Mouse (Mus musculus) kidney, postnatal 0 days (tissue): ENCODE measurements around the gene Rps6ka1. TPM values are rescaled to one million over a fixed set of nuclear protein-coding genes. Genes with fewer than 3 reads are reported as not detected.

Experiments used
- ATAC-seq: fragments of 200-750 bp; cut with Nextera tagmentation; replicated peaks from 2 replicates; pipeline ENCODE4 v1.8.0; 2017; ENCODE audit warnings: low read depth, moderate number of reproducible peaks, moderate TSS enrichment, moderate library complexity; ENCODE audit not compliant: low FRiP score
- DNase-seq: peaks from one replicate; pipeline ENCODE4 v3.0.0-alpha.2; 2016; ENCODE audit warnings: low spot score
- H3K27ac ChIP-seq: fragments of 300-500 bp; sonication (generic); 2 replicates; pipeline ENCODE4 v1.5.1; 2014; ENCODE audit warnings: mild to moderate bottlenecking
- H3K27me3 ChIP-seq: fragments of 300-500 bp; sonication (generic); 2 replicates; pipeline ENCODE4 v1.6.1; 2014; ENCODE audit warnings: low read length, mixed read lengths; ENCODE audit not compliant: insufficient read depth
- H3K36me3 ChIP-seq: fragments of 300-500 bp; sonication (generic); 2 replicates; pipeline ENCODE4 v1.6.1; 2014; ENCODE audit warnings: low read length, mixed read lengths; ENCODE audit not compliant: insufficient read depth
- H3K4me1 ChIP-seq: fragments of 300-500 bp; sonication (generic); replicated peaks from 2 replicates; pipeline ENCODE4 v1.6.1; 2014; ENCODE audit warnings: antibody characterized with exemption, low read length, mixed read lengths; ENCODE audit not compliant: insufficient read depth
- H3K4me2 ChIP-seq: fragments of 300-500 bp; sonication (generic); 2 replicates; pipeline ENCODE4 v1.6.1; 2014; ENCODE audit warnings: mild to moderate bottlenecking, low read length, moderate library complexity, mixed read lengths
- H3K4me3 ChIP-seq: fragments of 300-500 bp; sonication (generic); replicated peaks from 2 replicates; pipeline ENCODE4 v1.5.1; 2014; ENCODE audit warnings: low read depth, low read length
- H3K9ac ChIP-seq: fragments of 300-500 bp; sonication (generic); 2 replicates; pipeline ENCODE4 v1.6.1; 2014; ENCODE audit warnings: low read depth, low read length
- H3K9me3 ChIP-seq: fragments of 300-500 bp; sonication (generic); replicated peaks from 2 replicates; pipeline ENCODE4 v1.6.1; 2016; ENCODE audit warnings: low read length, inconsistent platforms, mixed read lengths
- CTCF ChIP-seq: IDR thresholded peaks from 2 replicates; pipeline ENCODE4 v1.5.1; 2016; ENCODE audit warnings: antibody characterized with exemption, low read depth, mild to moderate bottlenecking, moderate library complexity
- WGBS: fragments of 180-500 bp; shearing (Covaris S2); extraction: QIAGEN DNeasy Blood & Tissue Kit; methylation state at CpG from one replicate; pipeline ENCODE4 v1.1.7; 2014; 5-methylcytosine and 5-hydroxymethylcytosine counted together
- polyA plus RNA-seq: library from polyadenylated mRNA; unstranded; fragments of >200 nt; fragmentation: Nextera tagmentation; extraction: Ambion mirVana; gene quantifications from 2 replicates; pipeline ENCODE4 v1.2.1, GENCODE M21; 2015

Gene Rps6ka1
- polyA plus RNA-seq, 1 experiment from 2014 or later, result 29.7 TPM

GRCm38 (mm10) chr4:133885991-133886501 is 1.6 kb downstream of the Rps6ka1 start:
- no peaks in the 10 kb centered on the region for H3K36me3 ChIP-seq
- DNase-seq (no peak), ATAC-seq (peak; percentile 17; the same call in 1 of the 2 replicates)
- peak overlapping the region; percentile 97 for H3K4me2 ChIP-seq
- H3K4me3 ChIP-seq, result peak overlapping the region; percentile 86
- H3K9ac ChIP-seq, result peak overlapping the region; percentile 40
- WGBS, result 9% methylated on average over 10 of the region's 10 CpGs
- no peaks in the 10 kb centered on the region for H3K9me3 ChIP-seq
- peak overlapping the region; percentile 77 for H3K27ac ChIP-seq
- no peaks in the 10 kb centered on the region for H3K27me3 ChIP-seq
- peaks cover 18% of the 10 kb centered on the region; the same call in 1 of the 2 replicates for H3K4me1 ChIP-seq
- no peak for TF ChIP-seq CTCF

GRCm38 (mm10) chr4:133885331-133885730 is 2.3 kb downstream of the Rps6ka1 start:
- Histone ChIP-seq H3K4me2 (peak overlapping the region; percentile 97), H3K9ac (0 out of 2 replicates have a peak overlapping the region, but pooled peaks have one; percentile 40), H3K27me3 (no peaks in the 10 kb centered on the region), H3K36me3 (no peaks in the 10 kb centered on the region), H3K27ac (peak overlapping the region; percentile 77), H3K4me1 (peaks cover 18% of the 10 kb centered on the region; the same call in 1 of the 2 replicates), H3K9me3 (no peaks in the 10 kb centered on the region), H3K4me3 (no peak overlapping the region)
- TF ChIP-seq CTCF, result no peak
- ATAC-seq (no peak), DNase-seq (no peak)
- 62% methylated on average over 4 of the region's 4 CpGs for WGBS

- Histone ChIP-seq H3K4me3 (no peak overlapping the region), H3K4me1 (peaks cover 18% of the 10 kb centered on the region; the same call in 1 of the 2 replicates), H3K27ac (no peak overlapping the region), H3K9ac (no peak overlapping the region), H3K27me3 (no peaks in the 10 kb centered on the region), H3K9me3 (no peaks in the 10 kb centered on the region), H3K36me3 (no peaks in the 10 kb centered on the region), H3K4me2 (no peak overlapping the region)
- no peak for DNase-seq
- no peak for TF ChIP-seq CTCF
- no peak for ATAC-seq
- 89% methylated on average over 3 of the region's 3 CpGs for WGBS
Measured at GRCm38 (mm10) chr4:133884888-133885287, 2.7 kb downstream of the Rps6ka1 start.

- DNase-seq, result no peak
- H3K27ac ChIP-seq, result no peak overlapping the region
Measured at GRCm38 (mm10) chr4:133884127-133884753, 3.4 kb downstream of the Rps6ka1 start.

GRCm38 (mm10) chr4:133881851-133882250 is 5.7 kb downstream of the Rps6ka1 start:
- H3K4me3 ChIP-seq, result no peak overlapping the region
- DNase-seq, result no peak
- peaks cover 16% of the 10 kb centered on the region; the same call in 1 of the 2 replicates for H3K4me1 ChIP-seq
- no peak for TF ChIP-seq CTCF
- H3K9ac ChIP-seq, result no peak overlapping the region
- no peaks in the 10 kb centered on the region for H3K9me3 ChIP-seq
- no peak overlapping the region for H3K4me2 ChIP-seq
- ATAC-seq, result no peak
- H3K27me3 ChIP-seq, result no peaks in the 10 kb centered on the region
- no peaks in the 10 kb centered on the region for H3K36me3 ChIP-seq
- no peak overlapping the region for H3K27ac ChIP-seq
- whole genome bisulfite sequencing, result 90% methylated on average over 3 of the region's 3 CpGs

More at GRCm38 (mm10) chr4:133884127-133884753, 3.4 kb downstream of the Rps6ka1 start:
- WGBS, result 91% methylated on average over 8 of the region's 8 CpGs
- H3K36me3 ChIP-seq, result no peaks in the 10 kb centered on the region
- H3K9me3 ChIP-seq, result no peaks in the 10 kb centered on the region
- no peak overlapping the region for H3K4me3 ChIP-seq
- ATAC-seq, result no peak
- TF ChIP-seq CTCF, result no peak
- peaks cover 18% of the 10 kb centered on the region; the same call in 1 of the 2 replicates for H3K4me1 ChIP-seq
- H3K4me2 ChIP-seq, result no peak overlapping the region
- H3K9ac ChIP-seq, result no peak overlapping the region
- no peaks in the 10 kb centered on the region for H3K27me3 ChIP-seq

GRCm38 (mm10) chr4:133881399-133881798 is 6.2 kb downstream of the Rps6ka1 start:
- Histone ChIP-seq H3K27ac (no peak overlapping the region), H3K9me3 (no peaks in the 10 kb centered on the region), H3K27me3 (no peaks in the 10 kb centered on the region), H3K4me1 (peaks cover 14% of the 10 kb centered on the region; the same call in 1 of the 2 replicates), H3K4me3 (no peak overlapping the region), H3K36me3 (no peaks in the 10 kb centered on the region), H3K4me2 (no peak overlapping the region), H3K9ac (no peak overlapping the region)
- ATAC-seq (no peak), DNase-seq (no peak)
- TF ChIP-seq CTCF, result no peak
- WGBS, result 85% methylated on average over 4 of the region's 4 CpGs
